Mouse (Mus musculus) liver, postnatal 0 days (tissue): ENCODE results near the gene Cfap206.

Experiments
- CTCF ChIP-seq: sonication (generic); IDR thresholded peaks from 2 replicates; pipeline ENCODE4 v1.5.1; 2016; ENCODE audit warnings: antibody characterized with exemption, low read depth
- EP300 ChIP-seq: IDR thresholded peaks from 2 replicates; pipeline ENCODE4 v1.6.1; 2016; ENCODE audit warnings: antibody characterized with exemption, low read depth, mild to moderate bottlenecking

- TF ChIP-seq CTCF (no peak), EP300 (no peak)
Observed at GRCm38 (mm10) chr4:34640731-34641130, 89.3 kb downstream of the Cfap206 start.
